Mouse (Mus musculus) adrenal gland, adult 18-20 months (tissue): ENCODE data around the gene Adcyap1r1. TPM values are rescaled to one million over a fixed set of nuclear protein-coding genes. Genes with fewer than 3 reads are reported as not detected.

Experiments used
- DNase-seq, 2 experiments: peaks; one replicate each; pipeline ENCODE4 v3.0.0; 2021 to 2022; ENCODE audit warnings: low spot score in 2 of 2
- total RNA-seq, 2 experiments: library from RNA; stranded (reverse); gene quantifications; 1 replicate in 1 of 2; 2 replicates in 1 of 2; pipeline ENCODE4 v1.2.3; 2021

Adcyap1r1 gene
- total RNA-seq, 2 experiments from 2014 or later = 29.0 to 30.0 TPM

- no peak for DNase-seq
Measured at GRCm38 (mm10) chr6:55498753-55499152, 47.0 kb downstream of the Adcyap1r1 start.

GRCm38 (mm10) chr6:55501061-55501460 lies 49.3 kb downstream of the Adcyap1r1 start:
- no peak for DNase-seq

GRCm38 (mm10) chr6:55502309-55502708 lies 50.5 kb downstream of the Adcyap1r1 start:
- no peak for DNase-seq

- peak in 1 of 2 experiments; percentile 22 for DNase-seq
Measured at GRCm38 (mm10) chr6:55504797-55505488, 53.2 kb downstream of the Adcyap1r1 start.

- no peak for DNase-seq
Measured at GRCm38 (mm10) chr6:55506519-55506918, 54.7 kb downstream of the Adcyap1r1 start.

GRCm38 (mm10) chr6:55509130-55509870 lies 57.5 kb downstream of the Adcyap1r1 start:
- DNase-seq = no peak

- peak; percentile 70 to 72 for DNase-seq
Measured at GRCm38 (mm10) chr6:55511212-55512065, 59.7 kb downstream of the Adcyap1r1 start.

GRCm38 (mm10) chr6:55512066-55512703 lies 60.4 kb downstream of the Adcyap1r1 start:
- no peak for DNase-seq

- no peak for DNase-seq
Measured at GRCm38 (mm10) chr6:55513477-55513876, 61.7 kb downstream of the Adcyap1r1 start.

GRCm38 (mm10) chr6:55519605-55520201 lies 67.9 kb downstream of the Adcyap1r1 start:
- peak; percentile 64 to 70 for DNase-seq

GRCm38 (mm10) chr6:55520237-55521095 lies 68.7 kb downstream of the Adcyap1r1 start:
- DNase-seq = peak in 1 of 2 experiments; percentile 19

GRCm38 (mm10) chr6:55536469-55536868 lies 84.7 kb downstream of the Adcyap1r1 start:
- DNase-seq = no peak

GRCm38 (mm10) chr6:55539196-55539595 lies 87.4 kb downstream of the Adcyap1r1 start:
- no peak for DNase-seq

GRCm38 (mm10) chr6:55542359-55542758 lies 90.6 kb downstream of the Adcyap1r1 start:
- no peak for DNase-seq

GRCm38 (mm10) chr6:55543345-55543744 lies 91.6 kb downstream of the Adcyap1r1 start:
- no peak for DNase-seq

- DNase-seq = no peak
Measured at GRCm38 (mm10) chr6:55549211-55549610, 97.4 kb downstream of the Adcyap1r1 start.

- DNase-seq = no peak
Measured at GRCm38 (mm10) chr6:55550926-55551325, 99.1 kb downstream of the Adcyap1r1 start.
